In genomic region chr11:5701821-5702220, GRCm38 (mm10) we compare ENCODE assay signal across 24 mouse cellular contexts.
"Had no signal": no experiment of that assay in that cellular context is flagged by ENCODE, and none has a peak within 500 bp of the region (broad histone marks: within the 10 kb centered on the region; RNA-seq: fewer than 3 reads in every experiment).

No protein-coding gene starts in this region.

- H3K9ac ChIP-seq: lung, embryonic 15.5 days; midbrain, embryonic 12.5 days; neural tube, embryonic 13.5 days; neural tube, embryonic 15.5 days; stomach, embryonic 15.5 days had no signal

- H3K4me3 ChIP-seq: lung, embryonic 15.5 days; megakaryocyte, embryonic 14.5 days; midbrain, embryonic 10.5 days; midbrain, embryonic 12.5 days; myocyte; neural tube, embryonic 13.5 days; neural tube, embryonic 15.5 days; stomach, embryonic 15.5 days had no signal

- H3K27me3 ChIP-seq: lung, embryonic 15.5 days; megakaryocyte, embryonic 14.5 days; midbrain, embryonic 12.5 days; neural tube, embryonic 13.5 days; neural tube, embryonic 15.5 days; stomach, embryonic 15.5 days had no signal

- ATAC-seq: lung, postnatal 0 days; midbrain, embryonic 16.5 days had no signal

- H3K27ac ChIP-seq: lung, embryonic 15.5 days; macrophage; midbrain, embryonic 10.5 days; midbrain, embryonic 12.5 days; neural tube, embryonic 13.5 days; neural tube, embryonic 15.5 days; stomach, embryonic 15.5 days; stomach, postnatal 0 days had no signal

- H3K9me3 ChIP-seq: lung, embryonic 15.5 days; megakaryocyte, embryonic 14.5 days; midbrain, embryonic 10.5 days; midbrain, embryonic 12.5 days; neural tube, embryonic 13.5 days; neural tube, embryonic 15.5 days; stomach, embryonic 15.5 days had no signal

- H3K4me2 ChIP-seq: lung, embryonic 15.5 days; midbrain, embryonic 12.5 days; neural tube, embryonic 13.5 days; neural tube, embryonic 15.5 days; stomach, embryonic 15.5 days had no signal

- DNase-seq: lung, adult 2 months; lung, postnatal 14 days; lung, postnatal 36 days; midbrain, embryonic 14.5 days; retina, postnatal 1 day; right cerebral cortex, adult 18-20 months; right cerebral cortex, postnatal 25 days; right cerebral cortex, postnatal 4 days; spleen, adult 18-20 months; thymus, adult 2 months; thymus, postnatal 25 days; thymus, postnatal 4 days had no signal
